Mouse (Mus musculus) adrenal gland, adult 2 months (tissue): ENCODE data around the gene Ssr1. TPM values are rescaled to one million over a fixed set of nuclear protein-coding genes. Genes with fewer than 3 reads are reported as not detected.
A peak's percentile ranks its signal among the peaks of the same experiment; 100 is the strongest.

Experiments
- DNase-seq: peaks from one replicate; pipeline ENCODE4 v3.0.0; 2021
- long read RNA-seq: library from polyadenylated mRNA; stranded (forward); transcript quantifications from one replicate; pipeline ENCODE4 v2.0.0, GENCODE M21; 2021
- polyA plus RNA-seq: library from polyadenylated mRNA; depleted of rRNA; stranded (reverse); fragments of >200 nt; gene quantifications from 2 replicates; pipeline ENCODE4 v1.2.3, GENCODE M21; 2012; rRNA removed
- total RNA-seq, 2 experiments: library from RNA; stranded (reverse); gene quantifications; 2 replicates each; pipeline ENCODE4 v1.2.3; 2021

Ssr1 gene
- total RNA-seq (100 to 1,000 TPM; 138 to 209 TPM), polyA plus RNA-seq (3.9 and 5.6 TPM in 2 replicates)
- long read RNA-seq, full-length matches to known transcripts: 78 of 88 reads
- long read RNA-seq, partial matches to known transcripts: 3 of 88 reads
- long read RNA-seq, other reads (novel, unspliced or antisense): 7 of 88 reads

GRCm38 (mm10) chr13:37993704-37994404 lies at the start of gene Ssr1:
TSS of gene Ssr1 (minus strand) at chr13:37994217.
- peak; percentile 97 for DNase-seq

GRCm38 (mm10) chr13:38037811-38038210 lies 43.8 kb upstream of the Ssr1 start:
- peak; percentile 48 for DNase-seq

- peak; percentile 98 for DNase-seq
Measured at GRCm38 (mm10) chr13:38037044-38037687, 43.1 kb upstream of the Ssr1 start, which contains the start of gene Cage1. TSS of gene Cage1 (minus strand) at chr13:38037069.

DNA sequence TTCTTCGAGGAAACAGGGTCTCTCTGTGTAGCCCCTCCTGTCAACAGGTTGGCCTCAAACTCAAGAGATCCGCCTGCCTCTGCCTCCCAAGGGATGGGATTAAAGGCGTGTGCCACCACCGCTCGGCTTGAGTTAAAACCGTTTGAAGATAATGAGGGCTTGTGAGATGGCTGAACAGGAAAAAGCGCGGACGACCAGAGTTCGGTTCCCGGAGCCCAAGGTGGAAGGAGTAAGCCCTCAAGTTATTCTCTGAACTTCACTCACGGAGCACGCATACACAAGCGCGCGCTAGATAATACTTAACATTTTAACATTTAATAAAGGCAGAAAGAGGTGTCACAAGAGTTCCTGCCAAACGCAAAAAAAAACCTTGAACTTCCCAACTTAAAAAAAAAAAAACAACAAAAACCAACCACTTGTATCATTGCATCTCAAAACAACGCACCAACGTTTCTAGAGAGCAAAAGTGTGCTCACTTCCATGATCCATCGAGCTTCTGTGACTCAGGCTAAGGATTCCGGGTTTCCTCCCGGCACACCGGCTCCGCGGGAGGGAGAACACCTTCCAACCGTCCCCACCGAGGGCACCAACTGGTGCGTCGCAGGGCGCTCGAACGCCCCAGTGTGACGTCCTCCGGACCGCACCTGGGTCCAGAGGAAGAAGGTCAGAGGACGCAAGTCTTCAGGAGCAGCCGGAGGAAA lies 42.5 kb upstream of the Ssr1 start, which contains the start of gene Riok1:
Gene Riok1 (plus strand): TSS at position 653 of the 701 bp plus-strand sequence.
- no peak for DNase-seq

DNA sequence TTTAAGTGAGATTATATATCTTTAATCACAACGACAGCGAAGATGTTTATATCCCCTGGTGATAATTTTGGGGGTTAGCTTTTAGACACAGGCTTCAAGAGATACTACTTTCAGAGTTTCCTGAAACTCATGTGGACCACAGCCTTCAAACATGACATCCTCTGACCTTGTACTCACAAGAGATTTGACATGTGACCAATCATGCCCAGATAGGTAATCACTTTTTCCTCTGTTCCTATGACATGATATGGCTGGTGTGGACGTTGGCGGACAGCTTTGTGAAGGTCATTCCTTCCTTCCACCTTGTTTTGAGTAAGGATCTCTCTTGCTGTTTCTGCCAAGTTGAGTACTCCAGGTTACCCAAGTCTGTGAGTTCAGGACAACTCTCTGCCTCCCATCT lies 34.4 kb upstream of the Ssr1 start:
- no peak for DNase-seq

DNA sequence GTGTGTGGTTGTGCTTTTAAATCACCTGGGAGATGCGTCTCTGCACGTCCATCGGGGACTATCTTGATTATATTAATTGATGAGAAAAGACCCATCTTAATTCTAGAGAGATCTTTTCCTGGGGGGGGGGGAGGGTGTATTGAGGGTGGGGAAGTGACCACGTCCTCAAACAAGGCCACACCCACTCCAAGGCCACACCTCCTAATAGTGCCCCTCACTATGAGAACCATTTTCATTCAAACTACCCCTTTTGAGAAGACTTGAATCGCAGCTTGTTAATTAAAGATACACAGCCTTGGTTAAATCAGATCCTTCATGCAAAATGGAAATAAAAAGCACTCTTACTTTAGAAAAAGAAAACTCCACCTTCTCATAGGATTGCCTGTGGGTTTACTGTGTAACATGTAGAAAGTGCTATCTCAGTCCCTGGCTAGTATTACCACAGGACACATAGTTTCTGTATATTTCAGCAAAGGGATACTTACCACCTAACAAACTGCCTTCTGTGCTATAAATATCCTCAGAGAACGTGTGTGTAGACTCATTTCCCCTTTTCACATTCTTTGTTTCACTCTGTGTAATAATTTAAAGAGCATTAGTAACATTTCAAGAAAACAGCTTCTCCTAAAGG lies 33.7 kb upstream of the Ssr1 start:
- DNase-seq: no peak

GRCm38 (mm10) chr13:38025874-38026273 lies 31.9 kb upstream of the Ssr1 start:
- DNase-seq: no peak

GRCm38 (mm10) chr13:38018791-38019190 lies 24.8 kb upstream of the Ssr1 start:
- no peak for DNase-seq

GRCm38 (mm10) chr13:38015591-38015990 lies 21.6 kb upstream of the Ssr1 start:
- DNase-seq: no peak

DNA sequence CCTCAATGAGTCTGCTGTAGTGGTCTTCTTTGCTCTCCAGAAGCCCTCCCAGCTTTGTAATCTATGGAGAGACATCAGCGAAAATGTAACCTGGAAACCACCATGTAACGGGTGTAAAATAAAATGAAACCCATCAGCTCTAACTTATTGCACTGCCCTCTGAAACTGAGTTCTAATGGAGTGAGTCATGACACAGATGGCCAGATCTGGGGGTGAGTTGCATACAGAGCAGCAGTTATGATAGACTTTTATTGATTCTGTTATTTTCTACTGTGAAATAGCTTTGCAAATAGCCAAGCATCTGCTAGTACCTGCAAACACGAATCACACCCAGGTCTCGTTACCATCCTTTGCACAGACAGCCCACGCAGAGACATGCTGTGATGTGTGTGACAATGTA lies 18.4 kb upstream of the Ssr1 start:
- no peak for DNase-seq

- DNase-seq: no peak
Measured at GRCm38 (mm10) chr13:38010444-38010910, 16.5 kb upstream of the Ssr1 start.

GRCm38 (mm10) chr13:38009721-38010408 lies 15.8 kb upstream of the Ssr1 start:
- no peak for DNase-seq

- DNase-seq: no peak
Measured at GRCm38 (mm10) chr13:38007972-38008371, 14.0 kb upstream of the Ssr1 start.

GRCm38 (mm10) chr13:38002461-38002860 lies 8.4 kb upstream of the Ssr1 start:
- no peak for DNase-seq

- peak; percentile 31 for DNase-seq
Measured at GRCm38 (mm10) chr13:37999713-38000112, 5.7 kb upstream of the Ssr1 start.

DNA sequence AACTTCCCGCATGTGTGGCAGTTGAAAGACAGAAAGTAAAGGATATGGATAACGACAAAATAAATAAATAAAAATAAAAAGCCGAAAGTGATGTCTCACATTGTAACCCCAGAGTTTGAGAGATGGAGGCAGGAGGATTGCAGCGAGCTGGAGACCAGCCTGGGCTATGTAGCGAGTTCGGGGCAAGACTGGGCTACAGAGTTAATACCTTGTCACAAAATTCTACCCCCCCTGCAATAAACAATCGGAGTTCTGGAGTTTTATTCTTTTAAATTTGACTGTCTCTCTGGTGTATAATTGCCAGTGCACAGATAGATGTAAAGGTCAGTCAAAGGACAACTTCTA lies 360 bp upstream of the Ssr1 start:
- no peak for DNase-seq

DNA sequence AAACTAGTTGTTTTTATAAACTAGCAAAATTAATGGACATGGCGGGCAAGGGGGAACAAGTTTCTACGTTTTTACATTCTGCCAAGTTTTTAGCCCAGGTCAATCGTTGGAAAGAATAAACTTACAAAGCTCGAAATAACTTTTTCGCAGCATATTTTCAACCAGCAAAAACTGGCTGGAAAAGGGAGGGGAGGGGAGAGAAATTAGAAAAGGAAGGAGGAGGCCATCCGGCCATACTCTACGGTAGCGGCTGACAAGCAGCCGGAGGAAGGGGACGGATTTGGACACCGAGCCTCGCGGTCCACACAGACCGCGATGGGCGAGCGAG lies 677 bp downstream of the Ssr1 start:
- DNase-seq: peak; percentile 58

GRCm38 (mm10) chr13:37992638-37993371 lies 1.2 kb downstream of the Ssr1 start:
- peak; percentile 20 for DNase-seq

GRCm38 (mm10) chr13:37989701-37990100 lies 4.3 kb downstream of the Ssr1 start:
- no peak for DNase-seq

- no peak for DNase-seq
Measured at GRCm38 (mm10) chr13:37986166-37986565, 7.9 kb downstream of the Ssr1 start.

DNA sequence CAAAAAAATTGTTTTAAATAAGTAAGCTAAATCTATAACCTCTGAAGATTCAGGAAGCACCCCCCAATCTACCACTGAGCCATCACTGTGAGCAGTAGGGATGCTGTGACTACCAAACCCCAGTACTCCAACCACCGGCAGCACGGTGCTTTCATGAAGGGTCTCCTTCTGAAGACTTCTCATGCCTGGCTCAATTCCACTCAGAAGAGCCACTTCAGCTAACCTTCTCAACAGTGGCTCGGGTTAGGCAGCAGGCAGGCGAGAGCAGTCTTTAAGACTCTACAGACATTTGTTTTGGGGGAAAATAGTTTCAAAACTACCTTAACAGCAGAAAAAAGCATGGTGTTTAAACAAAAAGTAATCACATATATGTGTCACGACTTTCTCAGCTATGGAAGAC lies 13.0 kb downstream of the Ssr1 start:
- no peak for DNase-seq
